Mouse (Mus musculus) embryo, embryonic 11 days (tissue): ENCODE measurements around the gene Tmem14c.
A peak's percentile ranks its signal among the peaks of the same experiment; 100 is the strongest.

Experiments
- DNase-seq: peaks from one replicate; pipeline ENCODE4 v3.0.0-alpha.2; 2015

Tmem14c gene

GRCm38 (mm10) chr13:41008946-41009345 lies 7.1 kb upstream of the Tmem14c start:
- no peak for DNase-seq

- no peak for DNase-seq
Observed at GRCm38 (mm10) chr13:41016797-41017405, 809 bp downstream of the Tmem14c start.

GRCm38 (mm10) chr13:41017832-41018231 lies 1.7 kb downstream of the Tmem14c start:
- no peak for DNase-seq

- no peak for DNase-seq
Observed at GRCm38 (mm10) chr13:41018236-41018635, 2.1 kb downstream of the Tmem14c start.

GRCm38 (mm10) chr13:41018756-41019591 lies 2.9 kb downstream of the Tmem14c start:
- DNase-seq, result no peak

GRCm38 (mm10) chr13:41020494-41020893 lies 4.4 kb downstream of the Tmem14c start:
- DNase-seq, result no peak

- no peak for DNase-seq
Observed at GRCm38 (mm10) chr13:41021607-41022006, 5.5 kb downstream of the Tmem14c start.

GRCm38 (mm10) chr13:41022099-41022498 lies 6.0 kb downstream of the Tmem14c start:
- DNase-seq, result no peak

GRCm38 (mm10) chr13:41030098-41030497 lies 14.0 kb downstream of the Tmem14c start:
- no peak for DNase-seq

- DNase-seq, result no peak
Observed at GRCm38 (mm10) chr13:41042511-41042910, 26.4 kb downstream of the Tmem14c start.

GRCm38 (mm10) chr13:41045901-41046300 lies 29.8 kb downstream of the Tmem14c start:
- DNase-seq, result no peak

- no peak for DNase-seq
Observed at GRCm38 (mm10) chr13:41047280-41047679, 31.2 kb downstream of the Tmem14c start.

- DNase-seq, result peak; percentile 5
Observed at GRCm38 (mm10) chr13:41051965-41052364, 35.9 kb downstream of the Tmem14c start.

- DNase-seq, result no peak
Observed at GRCm38 (mm10) chr13:41067618-41068017, 51.5 kb downstream of the Tmem14c start.

GRCm38 (mm10) chr13:41071617-41072016 lies 55.5 kb downstream of the Tmem14c start:
- no peak for DNase-seq
